Mouse (Mus musculus): ENCODE results near the gene Senp7.

- no peak for TF ChIP-seq CTCF (IDR thresholded peaks at IDR 0.05; ENCODE audit: insufficient read depth, low read length)
- no peak for TF ChIP-seq POLR2A (IDR thresholded peaks at IDR 0.05; ENCODE audit: borderline replicate concordance, extremely low read depth, low read depth, low read length)
Measured at GRCm38 (mm10) chr16:56038090-56038489, 10.0 kb upstream of the Senp7 start.
